Mouse (Mus musculus) CH12F3 (cell line): ENCODE measurements around the gene Gm9945.

ENCODE experiments used
- in situ Hi-C: fragments of 300-500 bp; cut with MboI; formaldehyde crosslinking; loops from 2 replicates; pipeline ENCODE4 v1.14.3; 2020; ENCODE audit warnings: low sequenced_read_pairs

Gm9945 gene

GRCm38 (mm10) chr11:53479783-53480301 is at the start of gene Gm9945, which contains the start of gene Sowaha:
Gene Gm9945 (plus strand): TSS chr11:53480166.
Gene Sowaha (minus strand): TSS chr11:53480274.
- in situ Hi-C loops = no loop called here

- in situ Hi-C loops = no loop called here
These were observed 49.7 kb upstream of the Gm9945 start for GRCm38 (mm10) chr11:53430300-53430669.

DNA sequence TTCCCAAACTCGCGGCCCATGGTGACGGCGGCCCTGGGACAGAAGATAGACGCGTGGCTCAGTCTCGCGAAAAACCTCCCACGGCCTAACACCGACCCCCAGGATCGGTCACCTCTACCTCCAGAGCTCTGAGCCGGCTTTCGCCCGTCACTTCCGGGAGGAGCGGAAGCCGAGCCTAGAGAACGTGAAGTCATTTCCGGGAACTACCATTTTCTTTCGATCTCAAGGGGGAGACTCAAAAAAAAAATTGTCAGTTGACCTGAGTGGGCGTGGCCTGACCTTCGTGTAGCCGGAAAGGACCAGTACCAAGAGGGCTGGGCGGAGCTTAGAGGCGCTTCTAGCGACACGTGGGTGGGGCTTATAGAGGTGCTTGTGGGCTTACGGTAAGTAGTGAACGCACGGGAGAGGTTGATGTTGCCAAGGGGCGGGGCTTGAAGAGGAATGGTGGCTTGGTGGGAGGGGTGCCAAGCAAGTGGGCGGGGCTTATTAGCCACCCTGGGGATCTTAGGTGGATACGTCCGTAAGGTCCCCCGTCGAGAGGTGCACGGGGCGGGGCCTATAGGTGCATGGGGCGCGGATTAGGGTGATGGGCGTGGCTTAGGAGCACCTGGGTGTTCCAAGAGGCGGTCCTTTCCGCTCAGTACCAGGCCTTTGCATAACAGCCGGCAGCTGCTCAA is 49.2 kb upstream of the Gm9945 start, which contains the start of the genes Uqcrq and Gdf9:
Gene Uqcrq, minus strand, starts transcription at position 162 of the 677 bp plus-strand sequence.
Gene Gdf9, plus strand, starts transcription at position 354 of the 677 bp plus-strand sequence.
- in situ Hi-C loops = no loop called here

GRCm38 (mm10) chr11:53431347-53432056 is 48.5 kb upstream of the Gm9945 start:
- in situ Hi-C loops = no loop called here

- in situ Hi-C loops = no loop called here
These were observed 46.9 kb upstream of the Gm9945 start for GRCm38 (mm10) chr11:53433057-53433456.

DNA sequence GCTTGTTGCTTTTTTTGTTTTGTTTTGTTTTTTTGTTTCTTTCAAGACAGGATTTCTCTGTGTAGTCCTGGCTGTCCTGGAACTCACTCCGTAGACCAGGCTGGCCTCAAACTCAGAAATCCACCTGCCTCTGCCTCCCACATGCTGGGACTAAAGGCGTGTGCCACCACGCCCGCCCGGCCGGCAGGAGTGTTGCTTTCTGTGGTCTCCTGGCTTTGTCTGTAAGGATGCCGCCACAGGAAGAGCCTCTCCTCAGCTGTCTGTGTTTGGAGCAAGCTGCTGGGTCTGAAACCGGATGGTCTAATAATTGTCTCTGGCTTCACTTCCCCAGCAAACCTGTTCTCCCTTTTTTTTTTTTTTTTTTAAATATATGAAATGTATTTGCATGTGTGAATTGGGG is 44.5 kb upstream of the Gm9945 start:
- in situ Hi-C loops = no loop called here

DNA sequence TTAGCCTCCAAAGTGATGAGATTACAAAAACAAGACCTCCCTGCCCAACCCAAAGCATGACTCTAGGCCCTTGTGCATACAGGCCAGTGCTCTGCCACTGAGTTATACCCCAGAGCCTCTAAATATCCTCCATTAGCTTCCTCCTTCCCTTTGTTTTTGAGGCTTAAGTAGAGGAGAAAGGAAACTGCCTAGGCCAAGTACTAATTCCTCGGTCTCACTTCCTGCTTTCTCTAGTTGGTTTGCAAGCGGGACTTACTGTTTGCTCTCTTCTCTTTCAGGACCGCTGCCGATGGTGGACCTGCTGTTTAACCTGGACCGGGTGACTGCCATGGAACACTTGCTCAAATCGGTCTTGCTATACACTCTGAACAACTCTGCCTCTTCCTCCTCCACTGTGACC is 43.6 kb upstream of the Gm9945 start:
- in situ Hi-C loops = no loop called here

GRCm38 (mm10) chr11:53441921-53442320 is 38.0 kb upstream of the Gm9945 start:
- in situ Hi-C loops = no loop called here

DNA sequence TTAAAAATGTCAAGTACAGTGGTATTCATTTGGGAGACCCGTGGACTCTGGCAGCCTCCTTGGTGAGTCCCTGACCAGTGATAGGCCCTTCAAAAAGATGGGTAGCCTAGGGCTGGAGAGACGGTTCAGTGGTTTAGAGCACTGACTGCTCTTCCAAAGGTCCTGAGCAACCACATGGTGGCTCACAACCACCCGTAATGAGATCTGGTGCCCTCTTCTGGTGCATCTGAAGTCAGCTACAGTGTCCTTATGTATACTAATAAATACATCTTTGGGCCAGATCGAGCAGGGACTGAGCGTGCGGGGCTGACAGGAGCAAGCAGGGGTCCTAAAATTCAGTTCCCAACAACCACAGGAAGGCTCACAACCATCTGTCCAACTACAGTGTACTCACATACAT is 36.1 kb upstream of the Gm9945 start:
- in situ Hi-C loops = no loop called here

- in situ Hi-C loops = no loop called here
These were observed 34.4 kb upstream of the Gm9945 start for GRCm38 (mm10) chr11:53445562-53445961.

GRCm38 (mm10) chr11:53446183-53446582 is 33.8 kb upstream of the Gm9945 start:
- in situ Hi-C loops = no loop called here

- in situ Hi-C loops = no loop called here
These were observed 32.0 kb upstream of the Gm9945 start for GRCm38 (mm10) chr11:53447996-53448395.

GRCm38 (mm10) chr11:53448529-53448928 is 31.4 kb upstream of the Gm9945 start:
- in situ Hi-C loops = no loop called here

- in situ Hi-C loops = no loop called here
These were observed 29.8 kb upstream of the Gm9945 start for GRCm38 (mm10) chr11:53450070-53450705.

DNA sequence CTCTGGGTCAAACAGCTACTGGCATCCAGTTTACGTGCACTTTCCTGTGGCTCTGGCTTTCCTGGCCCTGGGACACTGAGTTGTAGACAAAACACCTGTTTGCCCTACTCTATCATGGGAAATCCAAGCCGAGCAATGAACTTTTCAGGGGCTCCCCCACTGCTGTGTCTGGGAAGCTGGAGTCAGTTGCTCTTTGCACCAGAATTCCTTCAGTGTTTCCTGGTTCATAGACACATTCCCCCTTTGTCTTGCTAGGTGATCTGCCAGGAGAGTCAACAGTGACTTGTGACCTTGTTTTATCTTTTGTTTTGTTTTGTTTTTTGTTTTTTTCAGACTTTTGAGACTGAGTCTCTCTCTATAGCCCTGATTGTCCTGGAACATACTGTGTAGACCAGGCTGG is 28.6 kb upstream of the Gm9945 start:
- in situ Hi-C loops = no loop called here

DNA sequence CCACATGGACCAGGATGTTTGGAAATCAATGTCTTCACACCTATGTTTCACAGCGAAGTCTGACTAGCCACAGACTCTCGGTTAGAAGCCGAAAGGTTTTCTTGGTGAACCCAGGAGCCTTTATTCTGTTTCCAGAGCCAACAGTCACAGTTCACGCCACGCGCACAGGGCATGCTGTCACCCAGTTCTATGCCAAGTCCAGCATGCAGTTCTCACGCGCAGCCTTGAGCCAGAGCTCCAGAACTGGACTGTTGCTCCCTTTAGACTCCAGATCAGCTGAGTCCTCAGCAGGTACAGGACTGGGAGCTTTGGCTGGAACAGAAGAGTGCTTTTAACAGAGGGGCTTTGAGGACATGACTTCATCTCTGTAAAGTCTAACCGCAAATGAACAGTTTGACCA is 27.6 kb upstream of the Gm9945 start:
- in situ Hi-C loops = no loop called here

DNA sequence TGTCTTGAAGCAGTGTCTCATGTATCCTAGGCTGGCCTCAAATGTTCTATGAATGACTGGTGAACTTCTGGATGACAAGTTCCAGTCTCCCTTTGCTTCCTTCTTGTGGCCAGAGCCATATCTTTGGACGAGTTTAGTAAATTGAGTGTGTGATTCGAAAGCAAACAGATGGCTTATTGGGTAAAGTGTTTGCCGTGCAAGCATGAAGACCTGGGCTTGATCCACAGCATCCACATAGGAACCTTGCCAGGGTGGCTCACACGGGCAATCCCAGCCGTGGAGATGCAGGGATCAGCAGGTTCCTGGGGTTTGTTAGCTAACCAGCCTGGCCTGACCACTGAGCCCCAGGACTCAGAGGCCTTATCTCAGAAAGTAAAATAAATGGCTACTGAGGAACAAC is 26.9 kb upstream of the Gm9945 start:
- in situ Hi-C loops = no loop called here

- in situ Hi-C loops = no loop called here
These were observed 23.2 kb upstream of the Gm9945 start, which contains the start of the genes Gm10447 and Shroom1 for GRCm38 (mm10) chr11:53456474-53457371. Gene Gm10447 (minus strand): TSS chr11:53457110. Gene Shroom1 (plus strand): TSS chr11:53457205.

GRCm38 (mm10) chr11:53457372-53457954 is 22.5 kb upstream of the Gm9945 start:
- in situ Hi-C loops = no loop called here

DNA sequence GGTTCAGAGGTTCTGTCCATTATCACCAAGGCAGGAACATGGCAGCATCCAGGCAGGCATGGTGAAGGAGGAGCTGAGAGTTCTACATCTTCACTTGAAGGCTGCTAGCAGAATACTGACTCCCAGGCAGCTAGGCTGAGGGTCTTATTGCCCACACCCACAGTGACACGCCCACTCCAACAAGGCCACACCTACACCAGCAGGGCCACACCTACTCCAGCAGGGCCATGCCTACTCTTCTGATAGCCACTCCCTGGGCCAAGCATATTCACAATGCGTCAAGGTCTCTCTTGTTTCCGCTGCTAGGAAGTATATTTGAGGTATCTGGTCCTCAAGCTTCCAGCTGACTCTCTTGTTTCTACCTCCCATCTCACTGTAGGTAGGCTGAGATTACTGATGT is 21.0 kb upstream of the Gm9945 start:
- in situ Hi-C loops = no loop called here
